Comparison of ENCODE assay signal across 22 mouse cellular contexts in the genomic region with DNA sequence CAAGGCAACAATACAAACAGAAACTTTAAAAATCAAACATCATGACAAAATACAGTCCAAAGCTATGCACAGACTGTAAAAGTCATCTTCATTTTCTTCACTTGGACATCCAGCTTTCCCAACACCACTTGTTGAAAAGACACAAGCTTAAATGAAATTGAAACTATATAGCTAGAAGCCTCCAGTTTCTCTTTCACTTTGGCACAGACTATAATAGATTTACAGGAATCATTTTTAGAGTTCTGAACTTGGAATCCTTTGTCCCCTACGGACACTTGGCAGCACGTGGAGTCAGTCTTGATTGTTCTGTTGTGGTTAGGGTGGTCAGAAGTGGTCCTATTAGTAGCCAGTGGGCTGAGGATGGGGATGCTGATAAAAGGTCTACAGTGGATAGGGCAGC.
DNase-seq lines count a peak whose midpoint lies in the region; ATAC-seq and TF ChIP-seq lines count a peak whose summit lies in the region.
"Had no signal": no experiment of that assay in that cellular context is flagged by ENCODE, and none has a peak within 500 bp of the region (broad histone marks: within the 10 kb centered on the region; RNA-seq: fewer than 3 reads in every experiment).

No protein-coding gene starts in this region.

- H3K4me2 ChIP-seq in heart, embryonic 11.5 days: no peak overlapping the region
- H3K4me2 ChIP-seq in CH12.LX (ENCODE audit: insufficient read depth, low read depth, poor library complexity, severe bottlenecking) (peak overlapping the region; percentile 61), myocyte (ENCODE audit: low read depth) (peak overlapping the region; percentile 81)
- H3K4me2 ChIP-seq in hindbrain, embryonic 11.5 days (replicated peaks; ENCODE audit: low read depth, low read length): no peak overlapping the region
- no peak overlapping the region for H3K4me2 ChIP-seq in forebrain, embryonic 11.5 days (ENCODE audit: low read depth, low read length, severe bottlenecking)
- H3K4me2 ChIP-seq: hindbrain, embryonic 14.5 days; limb, embryonic 15.5 days; midbrain, embryonic 11.5 days; neural tube, embryonic 13.5 days had no signal

- no peak for TF ChIP-seq EP300 in heart, adult 2 months (IDR thresholded peaks at IDR 0.05; ENCODE audit: insufficient read depth, low read depth, low read length)
- TF ChIP-seq EP300 in CH12.LX (IDR thresholded peaks at IDR 0.05; ENCODE audit: low read length): peak; percentile 55

- no peak overlapping the region for H3ac ChIP-seq in myocyte (ENCODE audit: control insufficient read depth, insufficient read length)

- H3K9ac ChIP-seq in heart, adult 2 months (ENCODE audit: low read depth, low read length): peak overlapping the region; percentile 5; the same call in 1 of the 2 replicates
- H3K9ac ChIP-seq in heart, embryonic 11.5 days (ENCODE audit: low read depth, low read length): no peak overlapping the region
- H3K9ac ChIP-seq in CH12.LX (ENCODE audit: insufficient read depth, low read depth): peak overlapping the region; percentile 24
- H3K9ac ChIP-seq in hindbrain, embryonic 11.5 days (ENCODE audit: low read depth, low read length): no peak overlapping the region
- no peak overlapping the region for H3K9ac ChIP-seq in forebrain, embryonic 11.5 days (ENCODE audit: low read length)
- H3K9ac ChIP-seq: hindbrain, embryonic 14.5 days; limb, embryonic 15.5 days; neural tube, embryonic 13.5 days had no signal

- H3K27ac ChIP-seq in heart, adult 2 months: no peak overlapping the region
- no peak overlapping the region for H3K27ac ChIP-seq in heart, embryonic 11.5 days (ENCODE audit: low read depth, low read length)
- H3K27ac ChIP-seq in layer of hippocampus, adult 2 months: peak overlapping the region; percentile 64; the same call in 1 of the 2 replicates
- H3K27ac ChIP-seq in CH12.LX (ENCODE audit: insufficient read depth, low read depth): no peak overlapping the region
- H3K27ac ChIP-seq in hindbrain, embryonic 11.5 days (ENCODE audit: low read depth, low read length): no peak overlapping the region
- H3K27ac ChIP-seq in forebrain, embryonic 11.5 days (ENCODE audit: low read depth, low read length): no peak overlapping the region
- H3K27ac ChIP-seq: heart, embryonic 10.5 days; hindbrain, embryonic 14.5 days; limb, embryonic 15.5 days; neural tube, embryonic 13.5 days had no signal

- DNase-seq in heart, adult 2 months: peak in 1 of 2 experiments; percentile 4
- no peak for DNase-seq in layer of hippocampus, adult 2 months (ENCODE audit: low spot score in 2 of 2)
- no peak for DNase-seq in layer of hippocampus, postnatal 36 days
- peak; percentile 17 for DNase-seq in CH12.LX (ENCODE audit: extremely low read depth)
- no peak for DNase-seq in hindbrain, embryonic 11.5 days (ENCODE audit: low spot score)
- DNase-seq in forebrain, embryonic 11.5 days (ENCODE audit: low spot score): no peak
- DNase-seq: adrenal gland, postnatal 10 days; cerebellum, postnatal 10 days; gastrocnemius, postnatal 25 days; kidney, adult 11 months; kidney, postnatal 10 days; right cerebral cortex, adult 18-20 months; thymus, postnatal 36 days had no signal

- H3K79me2 ChIP-seq in heart, adult 2 months (replicated peaks; ENCODE audit: control insufficient read depth, insufficient read depth, low read length): no peaks in the 10 kb centered on the region; the same call in 1 of the 2 replicates
- no peaks in the 10 kb centered on the region for H3K79me2 ChIP-seq in CH12.LX (replicated peaks; ENCODE audit: control insufficient read depth, extremely low read depth, insufficient read depth, poor library complexity, severe bottlenecking)
- no peaks in the 10 kb centered on the region for H3K79me2 ChIP-seq in myocyte (ENCODE audit: control insufficient read depth, insufficient read depth)

- H3K4me1 ChIP-seq in heart, adult 2 months (ENCODE audit: control insufficient read depth, insufficient read depth, low read length): peaks cover 1% of the 10 kb centered on the region
- 0 out of 2 replicates have a peak, but pooled peaks cover 2% of the 10 kb centered on the region for H3K4me1 ChIP-seq in heart, embryonic 11.5 days (ENCODE audit: control insufficient read depth, insufficient read depth, low read length)
- H3K4me1 ChIP-seq in CH12.LX (ENCODE audit: control insufficient read depth in 1 of 2, insufficient read depth in 2 of 2): peaks cover 0 to 11% of the 10 kb centered on the region in 2 experiments; a peak in 2 of 4 replicates
- H3K4me1 ChIP-seq in hindbrain, embryonic 11.5 days (replicated peaks; ENCODE audit: control insufficient read depth, insufficient read depth, low read length): no peaks in the 10 kb centered on the region
- H3K4me1 ChIP-seq in forebrain, embryonic 11.5 days (replicated peaks; ENCODE audit: control insufficient read depth, insufficient read depth, low read length): no peaks in the 10 kb centered on the region
- H3K4me1 ChIP-seq: limb, embryonic 15.5 days; neural tube, embryonic 13.5 days had no signal

- intact Hi-C loops in heart, adult 2 months (cut with DNase I): no loop called here

- H3K9me3 ChIP-seq in heart, embryonic 11.5 days (replicated peaks; ENCODE audit: control insufficient read depth, low read length): no peaks in the 10 kb centered on the region
- H3K9me3 ChIP-seq in CH12.LX (replicated peaks; ENCODE audit: low read length): no peaks in the 10 kb centered on the region
- H3K9me3 ChIP-seq in hindbrain, embryonic 11.5 days (ENCODE audit: control insufficient read depth, low read length): no peaks in the 10 kb centered on the region
- H3K9me3 ChIP-seq in forebrain, embryonic 11.5 days (ENCODE audit: control insufficient read depth, low read length): no peaks in the 10 kb centered on the region
- H3K9me3 ChIP-seq: heart, embryonic 10.5 days; limb, embryonic 15.5 days; neural tube, embryonic 13.5 days had no signal

- no peaks in the 10 kb centered on the region for H3K27me3 ChIP-seq in heart, adult 2 months (ENCODE audit: control insufficient read depth, insufficient read depth, low read length)
- H3K27me3 ChIP-seq in heart, embryonic 11.5 days (ENCODE audit: control insufficient read depth, insufficient read depth, low read length): no peaks in the 10 kb centered on the region
- H3K27me3 ChIP-seq in CH12.LX (replicated peaks): no peaks in the 10 kb centered on the region
- no peaks in the 10 kb centered on the region for H3K27me3 ChIP-seq in myocyte (ENCODE audit: control insufficient read depth, insufficient read depth, insufficient read length)
- no peaks in the 10 kb centered on the region for H3K27me3 ChIP-seq in hindbrain, embryonic 11.5 days (ENCODE audit: control insufficient read depth, insufficient read depth, low read length)
- H3K27me3 ChIP-seq in forebrain, embryonic 11.5 days (ENCODE audit: control insufficient read depth, insufficient read depth, low read length): no peaks in the 10 kb centered on the region
- H3K27me3 ChIP-seq: limb, embryonic 15.5 days; neural tube, embryonic 13.5 days; Patski had no signal

- no peak overlapping the region for H3K4me3 ChIP-seq in heart, adult 2 months
- H3K4me3 ChIP-seq in heart, embryonic 11.5 days (ENCODE audit: low read depth, low read length): no peak overlapping the region
- H3K4me3 ChIP-seq in layer of hippocampus, adult 2 months: no peak overlapping the region
- H3K4me3 ChIP-seq in CH12.LX (replicated peaks in 1 of 3; ENCODE audit: low read depth in 2 of 3, low read length in 2 of 3, poor library complexity in 1 of 3) (no peak overlapping the region), myocyte (no peak overlapping the region)
- H3K4me3 ChIP-seq in hindbrain, embryonic 11.5 days (ENCODE audit: low read depth, low read length): no peak overlapping the region
- no peak overlapping the region for H3K4me3 ChIP-seq in forebrain, embryonic 11.5 days (ENCODE audit: low read depth, low read length)
- H3K4me3 ChIP-seq: heart, embryonic 10.5 days; limb, embryonic 15.5 days; neural tube, embryonic 13.5 days had no signal

- no peak for ATAC-seq in heart, embryonic 11.5 days (replicated peaks; ENCODE audit: insufficient number of reproducible peaks, low FRiP score, low TSS enrichment)
- no peak for ATAC-seq in hindbrain, embryonic 11.5 days (ENCODE audit: low FRiP score)
- ATAC-seq in forebrain, embryonic 11.5 days (replicated peaks; ENCODE audit: low FRiP score): no peak
- ATAC-seq: forebrain, embryonic 16.5 days; Patski had no signal

- dilution Hi-C loops in CH12.LX (cut with MboI; ENCODE audit: extremely low pct_ligation_motif_present, extremely low pct_unique_long_range_greater_than_20kb, low sequenced_read_pairs): no loop called here

- TF ChIP-seq RAD21 in CH12.LX (IDR thresholded peaks at IDR 0.05; ENCODE audit: low read depth, low read length): no peak

- TF ChIP-seq POLR2A in heart, adult 2 months (IDR thresholded peaks at IDR 0.05; ENCODE audit: insufficient read depth, low read depth, low read length): no peak
- no peak for TF ChIP-seq POLR2A in CH12.LX (IDR thresholded peaks at IDR 0.05; ENCODE audit: low read depth, low read length)
- no peak for TF ChIP-seq POLR2A in myocyte (IDR thresholded peaks at IDR 0.05; ENCODE audit: insufficient read length, low read depth)

- TF ChIP-seq CTCF in heart, adult 2 months (IDR thresholded peaks at IDR 0.05): no peak
- TF ChIP-seq CTCF in layer of hippocampus, adult 2 months (conservative IDR thresholded peaks at IDR 0.05): no peak
- no peak for TF ChIP-seq CTCF in CH12.LX (conservative IDR thresholded peaks at IDR 0.05 in 1 of 2, IDR thresholded peaks at IDR 0.05 in 1 of 2; ENCODE audit: low read depth in 2 of 2, low read length in 2 of 2)

- 26% methylated on average over 2 of the region's 2 CpGs for WGBS in heart, adult 2 months
- 64% methylated on average over 2 of the region's 2 CpGs for WGBS in heart, embryonic 11.5 days (ENCODE audit: insufficient replicate concordance)
- WGBS in hindbrain, embryonic 11.5 days: 80% methylated on average over 2 of the region's 2 CpGs
- 94% methylated on average over 2 of the region's 2 CpGs for WGBS in forebrain, embryonic 11.5 days

- in situ Hi-C loops in CH12.LX (cut with MboI; ENCODE audit: low pct_ligation_motif_present, low pct_unique_long_range_greater_than_20kb, low sequenced_read_pairs): no loop called here

- peaks cover 2% of the 10 kb centered on the region; the same call in 1 of the 2 replicates for H3K36me3 ChIP-seq in heart, adult 2 months (ENCODE audit: control insufficient read depth, insufficient read depth, low read length)
- H3K36me3 ChIP-seq in heart, embryonic 11.5 days (ENCODE audit: control insufficient read depth, insufficient read depth, low read length): no peaks in the 10 kb centered on the region
- H3K36me3 ChIP-seq in CH12.LX (replicated peaks in 1 of 2; ENCODE audit: control insufficient read depth in 1 of 2, insufficient read depth in 1 of 2, low read length in 1 of 2) (no peaks in the 10 kb centered on the region), myocyte (ENCODE audit: control insufficient read depth, insufficient read depth) (no peaks in the 10 kb centered on the region)
- no peaks in the 10 kb centered on the region for H3K36me3 ChIP-seq in hindbrain, embryonic 11.5 days (ENCODE audit: control insufficient read depth, insufficient read depth, low read length)
- no peaks in the 10 kb centered on the region for H3K36me3 ChIP-seq in forebrain, embryonic 11.5 days (ENCODE audit: control insufficient read depth, insufficient read depth, low read length)
- H3K36me3 ChIP-seq: heart, embryonic 10.5 days; limb, embryonic 15.5 days; neural tube, embryonic 13.5 days had no signal

TF ChIP-seq in myocyte, 11 proteins besides CTCF, POLR2A, EP300 and RAD21 (continues in another document):
- TF ChIP-seq SRF (IDR thresholded peaks at IDR 0.05; ENCODE audit: control insufficient read depth, insufficient read length, low read depth): no peak

Comparison
In these comparisons a context has a peak if more than half of its experiments do, and no peak if none do; other contexts are left out.
1. H3K9ac ChIP-seq: peak in heart, adult 2 months (single experiment) and CH12.LX (single experiment); none in heart, embryonic 11.5 days (single experiment), hindbrain, embryonic 11.5 days (single experiment) and forebrain, embryonic 11.5 days (single experiment).
2. H3K4me2 ChIP-seq: peak in CH12.LX (single experiment) and myocyte (single experiment); none in heart, embryonic 11.5 days (single experiment), hindbrain, embryonic 11.5 days (single experiment) and forebrain, embryonic 11.5 days (single experiment).